Mouse (Mus musculus) midbrain, embryonic 11.5 days (tissue): ENCODE measurements around the gene Sgms1. TPM values are rescaled to one million over a fixed set of nuclear protein-coding genes. Genes with fewer than 3 reads are reported as not detected.

Experiments
- ATAC-seq: fragments of 200-750 bp; cut with Nextera tagmentation; 2 replicates; pipeline ENCODE4 v1.8.0; 2017; ENCODE audit warnings: moderate TSS enrichment, moderate library complexity; ENCODE audit not compliant: low FRiP score
- DNase-seq: peaks from one replicate; pipeline ENCODE4 v3.0.0; 2015; ENCODE audit warnings: low spot score; ENCODE audit errors: missing footprints
- H3K27ac ChIP-seq: fragments of 300-500 bp; sonication (generic); 2 replicates; pipeline ENCODE4 v1.5.1; 2014; ENCODE audit warnings: low read depth, low read length
- H3K27me3 ChIP-seq: fragments of 300-500 bp; sonication (generic); 2 replicates; pipeline ENCODE4 v1.6.1; 2014; ENCODE audit warnings: mild to moderate bottlenecking, low read length, moderate library complexity, mixed read lengths; ENCODE audit not compliant: control insufficient read depth, insufficient read depth
- H3K36me3 ChIP-seq: fragments of 300-500 bp; sonication (generic); 2 replicates; pipeline ENCODE4 v1.6.1; 2014; ENCODE audit warnings: mild to moderate bottlenecking, low read length, moderate library complexity, mixed read lengths; ENCODE audit not compliant: control insufficient read depth, insufficient read depth
- H3K4me1 ChIP-seq: fragments of 300-500 bp; sonication (generic); 2 replicates; pipeline ENCODE4 v1.6.1; 2014; ENCODE audit warnings: low read length; ENCODE audit not compliant: control insufficient read depth, insufficient read depth
- H3K4me2 ChIP-seq: fragments of 300-500 bp; sonication (generic); 2 replicates; pipeline ENCODE4 v1.6.1; 2014; ENCODE audit warnings: mild to moderate bottlenecking, moderate library complexity
- H3K4me3 ChIP-seq: fragments of 300-500 bp; sonication (generic); 2 replicates; pipeline ENCODE4 v1.5.1; 2014; ENCODE audit warnings: low read depth, low read length
- H3K9ac ChIP-seq: fragments of 300-500 bp; sonication (generic); 2 replicates; pipeline ENCODE4 v1.6.1; 2014; ENCODE audit warnings: low read length
- H3K9me3 ChIP-seq: fragments of 300-500 bp; sonication (generic); 2 replicates; pipeline ENCODE4 v1.6.1; 2016; ENCODE audit warnings: low read length; ENCODE audit not compliant: control insufficient read depth
- WGBS: fragments of 180-500 bp; shearing (Covaris S2); extraction: QIAGEN DNeasy Blood & Tissue Kit; methylation state at CpG from one replicate; pipeline ENCODE4 v1.1.7; 2014; 5-methylcytosine and 5-hydroxymethylcytosine counted together
- polyA plus RNA-seq: library from polyadenylated mRNA; unstranded; fragments of >200 nt; fragmentation: Nextera tagmentation; extraction: Ambion mirVana; gene quantifications from 2 replicates; pipeline ENCODE4 v1.2.1, GENCODE M21; 2014

The Sgms1 gene
- polyA plus RNA-seq, 1 experiment from 2014 or later = 10.1 TPM

DNA sequence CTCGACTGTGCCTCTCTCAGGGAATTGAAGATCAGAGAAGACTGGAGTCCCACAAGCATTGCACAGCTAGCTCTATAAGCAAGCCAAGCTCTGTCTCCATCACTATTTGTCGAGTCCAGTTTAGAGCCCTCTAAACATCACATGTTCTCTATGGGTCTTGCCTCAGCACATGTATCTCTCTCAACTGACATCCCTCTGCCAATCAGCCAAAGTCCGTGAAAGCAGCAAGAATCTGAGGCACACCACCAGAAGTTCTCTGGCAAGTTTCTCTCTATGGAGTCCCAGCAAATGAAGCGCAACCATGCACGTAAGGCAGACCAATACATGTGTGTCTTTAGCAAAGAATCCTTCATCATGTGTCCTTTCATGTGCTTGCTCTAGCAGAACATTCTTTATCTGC, 77.8 kb downstream of the Sgms1 start:
- no peak overlapping the region for H3K27ac ChIP-seq
- WGBS = 92% methylated on average over 5 of the region's 5 CpGs

DNA sequence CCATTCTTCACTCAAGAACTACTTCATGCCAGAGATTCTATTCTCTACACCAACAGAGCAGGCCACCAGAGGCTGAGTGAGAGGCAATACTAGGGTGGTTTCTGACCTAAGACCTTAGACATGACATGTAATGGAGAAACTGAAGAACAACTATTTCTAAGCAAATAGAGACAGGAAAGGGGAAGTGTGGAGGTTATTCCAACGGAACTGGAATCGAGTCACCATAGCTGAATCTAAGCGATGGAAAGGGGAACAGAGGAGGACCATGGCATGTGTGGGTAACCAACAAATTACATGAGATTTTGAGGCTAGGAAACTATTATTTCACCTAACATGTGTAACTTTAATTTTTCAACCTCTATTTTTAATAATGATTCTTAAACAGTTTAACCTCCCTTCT, 78.5 kb downstream of the Sgms1 start:
- Histone ChIP-seq H3K27ac (no peak overlapping the region), H3K36me3 (no peaks in the 10 kb centered on the region), H3K4me3 (no peak overlapping the region), H3K9ac (no peak overlapping the region), H3K4me2 (no peak overlapping the region), H3K27me3 (no peaks in the 10 kb centered on the region), H3K9me3 (no peaks in the 10 kb centered on the region), H3K4me1 (no peaks in the 10 kb centered on the region)
- ATAC-seq (no peak), DNase-seq (no peak)
- WGBS = 98% methylated on average over 3 of the region's 3 CpGs

More for the DNA sequence above, 77.8 kb downstream of the Sgms1 start:
- H3K4me3 ChIP-seq = no peak overlapping the region
- H3K4me1 ChIP-seq = no peaks in the 10 kb centered on the region
- H3K4me2 ChIP-seq = no peak overlapping the region
- DNase-seq = no peak
- no peaks in the 10 kb centered on the region for H3K36me3 ChIP-seq
- H3K27me3 ChIP-seq = no peaks in the 10 kb centered on the region
- no peaks in the 10 kb centered on the region for H3K9me3 ChIP-seq
- no peak overlapping the region for H3K9ac ChIP-seq
- ATAC-seq = no peak

DNA sequence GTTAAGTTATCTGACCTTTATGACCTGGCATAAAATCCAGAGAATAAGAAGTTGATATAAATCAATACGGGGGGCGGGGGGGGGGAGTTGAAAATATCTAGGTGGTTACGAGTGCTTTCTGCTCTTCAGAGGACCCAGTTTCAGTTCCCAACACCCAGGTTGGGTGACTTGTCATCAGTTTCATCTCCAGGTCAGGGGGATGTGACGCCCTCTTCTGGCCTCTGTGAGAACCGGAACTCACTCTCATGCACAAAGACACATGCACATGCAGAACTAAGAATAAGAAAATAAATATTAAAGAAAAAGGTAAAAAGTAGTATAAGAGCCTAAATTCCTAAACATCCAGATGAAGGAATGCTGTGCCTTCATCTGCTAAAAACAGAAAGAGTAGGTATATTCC, 79.0 kb downstream of the Sgms1 start:
- DNase-seq (no peak), ATAC-seq (no peak)
- no peak overlapping the region for H3K4me3 ChIP-seq
- WGBS = 95% methylated on average over 5 of the region's 5 CpGs
- no peak overlapping the region for H3K9ac ChIP-seq
- no peak overlapping the region for H3K4me2 ChIP-seq
- no peak overlapping the region for H3K27ac ChIP-seq
- no peaks in the 10 kb centered on the region for H3K9me3 ChIP-seq
- no peaks in the 10 kb centered on the region for H3K36me3 ChIP-seq
- H3K27me3 ChIP-seq = no peaks in the 10 kb centered on the region
- no peaks in the 10 kb centered on the region for H3K4me1 ChIP-seq

DNA sequence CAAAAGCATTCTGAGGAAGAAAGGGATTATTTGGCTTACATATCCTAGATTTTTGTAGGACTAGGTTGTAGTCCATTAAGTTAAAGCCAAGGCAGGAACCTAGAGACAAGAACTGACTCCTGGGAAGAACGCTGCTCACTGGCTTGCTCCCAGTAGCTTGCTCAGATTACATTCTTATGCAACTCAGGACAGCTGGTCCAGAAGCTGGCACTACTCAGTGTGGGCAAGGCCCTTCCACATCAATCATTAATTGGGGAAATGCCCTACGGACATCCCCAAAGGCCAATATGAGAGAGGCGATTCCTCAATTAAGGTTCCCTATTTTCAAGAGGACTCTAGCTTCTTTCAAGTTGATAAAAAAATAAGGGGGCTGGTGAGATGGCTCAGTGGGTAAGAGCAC, 80.2 kb downstream of the Sgms1 start:
- no peaks in the 10 kb centered on the region for H3K27me3 ChIP-seq
- H3K9me3 ChIP-seq = no peaks in the 10 kb centered on the region
- DNase-seq (no peak), ATAC-seq (no peak)
- no peak overlapping the region for H3K9ac ChIP-seq
- H3K36me3 ChIP-seq = no peaks in the 10 kb centered on the region
- no peak overlapping the region for H3K4me3 ChIP-seq
- H3K27ac ChIP-seq = no peak overlapping the region
- no peak overlapping the region for H3K4me2 ChIP-seq
- WGBS = 91% methylated on average over 3 of the region's 3 CpGs
- peaks cover 2% of the 10 kb centered on the region; the same call in 1 of the 2 replicates for H3K4me1 ChIP-seq

DNA sequence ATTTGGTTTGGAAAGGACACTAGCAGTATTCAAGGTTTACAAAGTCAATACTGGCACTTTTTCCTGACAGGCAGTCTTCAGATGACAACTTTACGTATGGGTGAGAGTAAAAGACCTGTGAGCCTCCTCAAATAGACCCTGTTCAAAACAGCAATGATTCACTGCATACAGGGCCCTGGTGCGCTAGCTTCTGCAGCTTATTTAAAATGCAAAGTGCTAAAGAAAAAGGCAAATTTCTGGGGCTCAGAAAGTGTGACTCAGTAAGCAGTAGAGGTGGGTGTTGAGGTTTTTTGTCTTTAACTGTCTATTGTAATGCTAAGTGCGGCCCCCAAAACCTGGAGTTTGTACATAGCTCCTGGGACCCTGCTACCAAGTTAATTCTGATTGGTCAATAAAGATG, 81.2 kb downstream of the Sgms1 start:
- H3K27ac ChIP-seq = no peak overlapping the region
- peaks cover 2% of the 10 kb centered on the region; the same call in 1 of the 2 replicates for H3K4me1 ChIP-seq
- H3K9ac ChIP-seq = no peak overlapping the region
- no peak for DNase-seq
- no peaks in the 10 kb centered on the region for H3K36me3 ChIP-seq
- no peaks in the 10 kb centered on the region for H3K9me3 ChIP-seq
- H3K4me3 ChIP-seq = no peak overlapping the region
- 84% methylated on average over 3 of the region's 3 CpGs for WGBS
- no peak for ATAC-seq
- H3K27me3 ChIP-seq = no peaks in the 10 kb centered on the region
- H3K4me2 ChIP-seq = no peak overlapping the region

DNA sequence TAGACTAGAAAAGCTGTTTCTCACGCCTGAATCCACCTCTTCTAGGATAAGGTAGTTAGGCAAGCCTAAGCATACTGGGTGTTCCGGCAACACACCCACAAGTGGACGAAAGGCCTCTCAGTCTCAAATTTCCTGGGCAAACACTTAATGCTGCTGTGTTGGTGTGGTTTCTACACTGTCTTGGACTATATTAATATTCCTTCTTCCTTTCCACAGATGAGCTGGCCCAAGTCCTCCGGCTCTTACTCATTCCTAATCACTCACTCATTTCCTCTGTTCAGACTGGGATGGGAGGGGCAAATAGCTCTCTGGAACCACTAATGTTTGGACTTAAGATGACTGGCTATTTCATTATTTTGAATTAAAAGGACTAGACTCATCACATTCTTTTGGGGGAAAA, 84.6 kb downstream of the Sgms1 start:
- H3K27ac ChIP-seq = no peak overlapping the region
- H3K27me3 ChIP-seq = no peaks in the 10 kb centered on the region
- 47% methylated on average over 4 of the region's 4 CpGs for WGBS
- DNase-seq = no peak
- no peak for ATAC-seq
- H3K4me2 ChIP-seq = no peak overlapping the region
- H3K4me1 ChIP-seq = peaks cover 2% of the 10 kb centered on the region; the same call in 1 of the 2 replicates
- no peaks in the 10 kb centered on the region for H3K9me3 ChIP-seq
- no peak overlapping the region for H3K4me3 ChIP-seq
- no peak overlapping the region for H3K9ac ChIP-seq
- no peaks in the 10 kb centered on the region for H3K36me3 ChIP-seq

DNA sequence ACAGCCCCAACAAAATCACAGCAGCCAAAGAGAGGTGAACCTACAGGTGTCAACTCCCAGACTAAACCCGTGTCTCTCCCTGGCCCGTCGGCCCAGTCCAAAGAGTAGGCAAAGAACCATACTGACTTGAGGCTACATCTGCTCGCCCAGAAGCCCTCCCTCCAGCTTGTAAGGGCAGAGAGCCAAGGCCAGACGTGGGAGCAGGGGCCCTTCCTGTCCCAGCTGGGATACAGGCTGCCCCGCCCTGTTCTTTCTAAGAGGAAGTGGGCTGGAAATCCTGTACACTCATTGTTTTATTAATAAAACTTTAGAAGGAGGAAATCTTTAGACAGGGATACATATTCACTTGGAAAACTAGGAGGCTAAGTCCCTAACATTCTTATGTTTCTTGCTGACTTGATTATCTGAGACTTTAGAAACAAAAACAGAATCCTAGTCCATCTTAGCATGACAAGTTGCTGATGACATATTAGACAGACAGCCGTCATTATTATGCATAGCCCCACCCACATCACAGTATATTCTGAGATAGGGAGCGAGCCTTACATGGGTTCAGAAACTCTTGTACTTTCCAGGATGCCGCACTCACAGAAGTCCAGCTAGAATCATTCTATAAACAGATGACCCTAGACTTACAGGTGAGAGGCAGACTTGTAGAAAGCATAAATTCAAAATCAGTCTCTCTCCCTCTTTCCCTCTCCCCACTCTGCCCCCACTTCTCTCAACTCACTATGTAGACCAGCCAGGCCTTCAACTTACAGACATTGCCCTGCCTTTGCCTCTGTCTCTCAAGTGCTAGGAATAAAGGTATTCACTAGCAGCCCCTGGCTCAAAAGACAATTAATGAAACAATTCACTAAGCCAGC, 85.3 kb downstream of the Sgms1 start:
- WGBS = 83% methylated on average over 9 of the region's 9 CpGs
- no peak overlapping the region for H3K4me2 ChIP-seq
- H3K4me1 ChIP-seq = peaks cover 2% of the 10 kb centered on the region; the same call in 1 of the 2 replicates
- no peaks in the 10 kb centered on the region for H3K9me3 ChIP-seq
- no peak overlapping the region for H3K27ac ChIP-seq
- DNase-seq = no peak
- H3K4me3 ChIP-seq = no peak overlapping the region
- no peak for ATAC-seq
- H3K9ac ChIP-seq = no peak overlapping the region
- no peaks in the 10 kb centered on the region for H3K27me3 ChIP-seq
- no peaks in the 10 kb centered on the region for H3K36me3 ChIP-seq

DNA sequence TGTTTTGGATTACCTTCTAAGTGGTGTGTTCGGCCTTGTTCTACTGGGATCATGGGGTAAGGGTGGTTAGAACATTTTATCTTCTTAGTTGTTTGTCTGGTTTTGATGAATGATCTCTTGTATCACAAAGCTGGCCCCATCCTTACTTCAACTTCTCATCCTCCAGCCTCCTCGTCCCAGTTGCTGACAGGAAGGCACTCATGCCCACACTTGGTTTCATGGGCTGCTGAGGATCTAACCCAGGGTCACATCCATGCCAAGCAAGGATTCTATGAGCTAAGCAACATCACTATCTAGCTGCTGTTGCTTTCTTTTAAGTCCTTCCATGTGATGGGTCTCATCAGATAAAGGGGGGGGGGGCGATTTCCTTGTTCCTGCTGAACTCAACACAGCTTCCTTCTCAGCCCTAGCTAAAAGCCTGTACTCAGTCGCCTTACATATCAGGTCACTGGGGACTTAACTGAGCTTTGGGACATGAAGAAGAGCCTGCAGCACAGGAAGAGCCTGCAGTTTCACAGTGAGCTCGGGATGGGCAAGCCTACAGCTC, 86.6 kb downstream of the Sgms1 start:
- DNase-seq (no peak), ATAC-seq (no peak)
- H3K4me3 ChIP-seq = no peak overlapping the region
- no peaks in the 10 kb centered on the region for H3K9me3 ChIP-seq
- H3K36me3 ChIP-seq = no peaks in the 10 kb centered on the region
- no peak overlapping the region for H3K4me2 ChIP-seq
- WGBS = 79% methylated on average over 5 of the region's 5 CpGs
- no peak overlapping the region for H3K9ac ChIP-seq
- H3K4me1 ChIP-seq = peaks cover 2% of the 10 kb centered on the region; the same call in 1 of the 2 replicates
- H3K27ac ChIP-seq = no peak overlapping the region
- H3K27me3 ChIP-seq = no peaks in the 10 kb centered on the region

DNA sequence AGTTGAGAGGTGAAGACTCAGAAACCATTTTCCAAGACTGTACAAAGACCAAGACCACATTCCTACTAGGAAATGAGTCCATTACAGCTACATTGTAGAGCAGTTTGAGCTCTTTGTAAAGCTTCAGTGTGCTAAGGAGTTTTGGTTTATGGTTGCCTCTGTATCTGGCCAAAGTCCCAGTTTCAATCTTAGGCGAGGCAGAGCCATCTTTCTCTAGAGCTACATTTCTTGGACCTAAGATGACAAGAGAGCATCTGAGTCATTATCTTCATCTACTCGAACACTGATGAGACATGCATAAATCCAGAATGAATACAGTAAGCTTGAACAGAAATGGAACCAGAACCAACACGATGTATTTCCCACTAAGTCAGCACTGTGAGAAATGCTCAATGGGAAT, 87.9 kb downstream of the Sgms1 start:
- Histone ChIP-seq H3K27ac (no peak overlapping the region), H3K4me1 (peaks cover 2% of the 10 kb centered on the region; the same call in 1 of the 2 replicates), H3K27me3 (no peaks in the 10 kb centered on the region), H3K4me3 (no peak overlapping the region), H3K9ac (no peak overlapping the region), H3K4me2 (no peak overlapping the region), H3K36me3 (no peaks in the 10 kb centered on the region), H3K9me3 (no peaks in the 10 kb centered on the region)
- no peak for DNase-seq
- WGBS = 94% methylated on average over 3 of the region's 3 CpGs
- no peak for ATAC-seq
